Mouse (Mus musculus): ENCODE measurements at regions not wholly inside any gene's neighbourhood (a gene's known extent, or its start where the extent isn't known, plus 50 kb on each side); places are given as distances from the start of the nearest gene placed in this dataset.

- WGBS = 78% methylated on average over 3 of the region's 3 CpGs
- Histone ChIP-seq H3K4me2 (replicated peaks; ENCODE audit: low read depth) (no peak overlapping the region), H3K4me1 (replicated peaks; ENCODE audit: control insufficient read depth, insufficient read depth) (no peaks in the 10 kb centered on the region), H3K9me3 (ENCODE audit: control insufficient read depth, low read length) (no peaks in the 10 kb centered on the region), H3K27ac (replicated peaks) (no peak overlapping the region), H3K4me3 (ENCODE audit: low read depth, low read length) (no peak overlapping the region), H3K27me3 (ENCODE audit: control insufficient read depth, insufficient read depth, low read length) (no peaks in the 10 kb centered on the region), H3K9ac (ENCODE audit: low read length) (no peak overlapping the region), H3K36me3 (ENCODE audit: control insufficient read depth, insufficient read depth, low read length) (no peaks in the 10 kb centered on the region)
- DNase-seq (ENCODE audit: low spot score) (no peak), ATAC-seq (ENCODE audit: low FRiP score, low TSS enrichment) (no peak)
- TF ChIP-seq CTCF (IDR thresholded peaks at IDR 0.05; ENCODE audit: low read depth) (no peak), EP300 (optimal IDR thresholded peaks at IDR 0.05) (no peak)
Observed at GRCm38 (mm10) chr4:131373172-131373571, 429.0 kb downstream of the Matn1 start.

- DNase-seq (ENCODE audit: low spot score) (no peak), ATAC-seq (ENCODE audit: low FRiP score, low TSS enrichment) (0 out of 2 replicates have a peak, but pooled peaks have one; percentile 24)
- Histone ChIP-seq H3K4me2 (replicated peaks; ENCODE audit: low read depth) (no peak overlapping the region), H3K36me3 (ENCODE audit: control insufficient read depth, insufficient read depth, low read length) (no peaks in the 10 kb centered on the region), H3K4me3 (ENCODE audit: low read depth, low read length) (no peak overlapping the region), H3K4me1 (replicated peaks; ENCODE audit: control insufficient read depth, insufficient read depth) (no peaks in the 10 kb centered on the region), H3K27ac (replicated peaks) (no peak overlapping the region), H3K9ac (ENCODE audit: low read length) (no peak overlapping the region), H3K27me3 (ENCODE audit: control insufficient read depth, insufficient read depth, low read length) (no peaks in the 10 kb centered on the region), H3K9me3 (ENCODE audit: control insufficient read depth, low read length) (no peaks in the 10 kb centered on the region)
- WGBS = 82% methylated on average over 6 of the region's 6 CpGs
- TF ChIP-seq EP300 (optimal IDR thresholded peaks at IDR 0.05) = no peak
- peak; percentile 58 for TF ChIP-seq CTCF (IDR thresholded peaks at IDR 0.05; ENCODE audit: low read depth)
Observed at GRCm38 (mm10) chr4:131374527-131375290, 430.5 kb downstream of the Matn1 start.

GRCm38 (mm10) chr4:131381063-131381462, 436.9 kb downstream of the Matn1 start:
- peak; percentile 43; the same call in 1 of the 2 replicates for ATAC-seq (ENCODE audit: low FRiP score, low TSS enrichment)
- Histone ChIP-seq H3K4me2 (replicated peaks; ENCODE audit: low read depth) (0 out of 2 replicates have a peak overlapping the region, but pooled peaks have one; percentile 1), H3K4me3 (ENCODE audit: low read depth, low read length) (no peak overlapping the region), H3K27me3 (ENCODE audit: control insufficient read depth, insufficient read depth, low read length) (no peaks in the 10 kb centered on the region), H3K36me3 (ENCODE audit: control insufficient read depth, insufficient read depth, low read length) (no peaks in the 10 kb centered on the region), H3K9ac (ENCODE audit: low read length) (no peak overlapping the region), H3K4me1 (replicated peaks; ENCODE audit: control insufficient read depth, insufficient read depth) (no peaks in the 10 kb centered on the region), H3K27ac (replicated peaks) (no peak overlapping the region), H3K9me3 (ENCODE audit: control insufficient read depth, low read length) (no peaks in the 10 kb centered on the region)
- no peak for TF ChIP-seq CTCF (IDR thresholded peaks at IDR 0.05; ENCODE audit: low read depth)
- no peak for TF ChIP-seq EP300 (optimal IDR thresholded peaks at IDR 0.05)
- no peak for DNase-seq (ENCODE audit: low spot score)
- 18% methylated on average over 9 of the region's 9 CpGs for WGBS

GRCm38 (mm10) chr4:131381529-131381928, 437.3 kb downstream of the Matn1 start:
- Histone ChIP-seq H3K4me2 (replicated peaks; ENCODE audit: low read depth) (no peak overlapping the region), H3K4me1 (replicated peaks; ENCODE audit: control insufficient read depth, insufficient read depth) (no peaks in the 10 kb centered on the region), H3K4me3 (ENCODE audit: low read depth, low read length) (no peak overlapping the region), H3K9ac (ENCODE audit: low read length) (no peak overlapping the region), H3K27ac (replicated peaks) (no peak overlapping the region), H3K36me3 (ENCODE audit: control insufficient read depth, insufficient read depth, low read length) (no peaks in the 10 kb centered on the region), H3K27me3 (ENCODE audit: control insufficient read depth, insufficient read depth, low read length) (no peaks in the 10 kb centered on the region), H3K9me3 (ENCODE audit: control insufficient read depth, low read length) (no peaks in the 10 kb centered on the region)
- ATAC-seq (ENCODE audit: low FRiP score, low TSS enrichment) = no peak
- no peak for DNase-seq (ENCODE audit: low spot score)
- TF ChIP-seq CTCF (IDR thresholded peaks at IDR 0.05; ENCODE audit: low read depth) (no peak), EP300 (optimal IDR thresholded peaks at IDR 0.05) (no peak)
- 76% methylated on average over 7 of the region's 7 CpGs for WGBS

GRCm38 (mm10) chr4:131383862-131384261, 439.7 kb downstream of the Matn1 start:
- no peaks in the 10 kb centered on the region for H3K9me3 ChIP-seq (ENCODE audit: control insufficient read depth, low read length)
- no peak for DNase-seq (ENCODE audit: low spot score)
- ATAC-seq (ENCODE audit: low FRiP score, low TSS enrichment) = no peak
- no peaks in the 10 kb centered on the region for H3K27me3 ChIP-seq (ENCODE audit: control insufficient read depth, insufficient read depth, low read length)
- no peak overlapping the region for H3K9ac ChIP-seq (ENCODE audit: low read length)
- no peak overlapping the region for H3K27ac ChIP-seq (replicated peaks)
- H3K36me3 ChIP-seq (ENCODE audit: control insufficient read depth, insufficient read depth, low read length) = no peaks in the 10 kb centered on the region
- no peak overlapping the region for H3K4me3 ChIP-seq (ENCODE audit: low read depth, low read length)
- H3K4me1 ChIP-seq (replicated peaks; ENCODE audit: control insufficient read depth, insufficient read depth) = no peaks in the 10 kb centered on the region
- no peak for TF ChIP-seq EP300 (optimal IDR thresholded peaks at IDR 0.05)
- TF ChIP-seq CTCF (IDR thresholded peaks at IDR 0.05; ENCODE audit: low read depth) = no peak
- H3K4me2 ChIP-seq (replicated peaks; ENCODE audit: low read depth) = no peak overlapping the region
- 72% methylated on average over 5 of the region's 5 CpGs for WGBS

GRCm38 (mm10) chr4:131386961-131387360, 442.8 kb downstream of the Matn1 start:
- Histone ChIP-seq H3K4me1 (replicated peaks; ENCODE audit: control insufficient read depth, insufficient read depth) (no peaks in the 10 kb centered on the region), H3K4me3 (ENCODE audit: low read depth, low read length) (no peak overlapping the region), H3K9me3 (ENCODE audit: control insufficient read depth, low read length) (no peaks in the 10 kb centered on the region), H3K4me2 (replicated peaks; ENCODE audit: low read depth) (no peak overlapping the region), H3K36me3 (ENCODE audit: control insufficient read depth, insufficient read depth, low read length) (no peaks in the 10 kb centered on the region), H3K27ac (replicated peaks) (no peak overlapping the region), H3K27me3 (ENCODE audit: control insufficient read depth, insufficient read depth, low read length) (no peaks in the 10 kb centered on the region), H3K9ac (ENCODE audit: low read length) (no peak overlapping the region)
- 69% methylated on average over 10 of the region's 10 CpGs for WGBS
- DNase-seq (ENCODE audit: low spot score) = no peak
- no peak for ATAC-seq (ENCODE audit: low FRiP score, low TSS enrichment)
- TF ChIP-seq EP300 (optimal IDR thresholded peaks at IDR 0.05) (no peak), CTCF (IDR thresholded peaks at IDR 0.05; ENCODE audit: low read depth) (no peak)
